Mouse (Mus musculus) lung, embryonic 15.5 days (tissue): ENCODE data around the gene Adamtsl3. TPM values are rescaled to one million over a fixed set of nuclear protein-coding genes. Genes with fewer than 3 reads are reported as not detected.

Experiments
- ATAC-seq: fragments of 200-750 bp; cut with Nextera tagmentation; 2 replicates; pipeline ENCODE4 v1.8.0; 2017; ENCODE audit warnings: moderate number of reproducible peaks, borderline replicate concordance; ENCODE audit not compliant: low FRiP score, low TSS enrichment; ENCODE audit errors: extremely low read depth
- H3K27ac ChIP-seq: fragments of 300-500 bp; sonication (generic); 2 replicates; pipeline ENCODE4 v1.5.1; 2015; ENCODE audit warnings: moderate library complexity, mild to moderate bottlenecking, inconsistent platforms
- H3K27me3 ChIP-seq: fragments of 300-500 bp; sonication (generic); 2 replicates; pipeline ENCODE4 v1.6.1; 2015; ENCODE audit warnings: inconsistent platforms
- H3K36me3 ChIP-seq: fragments of 300-500 bp; sonication (generic); 2 replicates; pipeline ENCODE4 v1.6.1; 2015; ENCODE audit warnings: inconsistent platforms
- H3K4me1 ChIP-seq: fragments of 300-500 bp; sonication (generic); 2 replicates; pipeline ENCODE4 v1.6.1; 2015; ENCODE audit warnings: inconsistent platforms
- H3K4me2 ChIP-seq: fragments of 300-500 bp; sonication (generic); 2 replicates; pipeline ENCODE4 v1.6.1; 2015; ENCODE audit warnings: inconsistent platforms, mild to moderate bottlenecking, moderate library complexity
- H3K4me3 ChIP-seq: fragments of 300-500 bp; sonication (generic); 2 replicates; pipeline ENCODE4 v1.5.1; 2015; ENCODE audit warnings: mild to moderate bottlenecking, inconsistent platforms
- H3K9ac ChIP-seq: fragments of 300-500 bp; sonication (generic); 2 replicates; pipeline ENCODE4 v1.6.1; 2015; ENCODE audit warnings: inconsistent platforms
- H3K9me3 ChIP-seq: fragments of 300-500 bp; sonication (generic); 2 replicates; pipeline ENCODE4 v1.6.1; 2016; ENCODE audit warnings: inconsistent platforms
- WGBS: fragments of 180-500 bp; shearing (Covaris S2); methylation state at CpG from one replicate; pipeline ENCODE4 v1.1.7; 2015; 5-methylcytosine and 5-hydroxymethylcytosine counted together
- polyA plus RNA-seq: library from polyadenylated mRNA; unstranded; fragments of >200 nt; fragmentation: Nextera tagmentation; extraction: Ambion mirVana; gene quantifications from 2 replicates; pipeline ENCODE4 v1.2.1, GENCODE M21; 2015

Gene Adamtsl3
- polyA plus RNA-seq, 1 experiment from 2014 or later: 2.1 TPM

GRCm38 (mm10) chr7:82484834-82485233 is 149.3 kb downstream of the Adamtsl3 start:
- Histone ChIP-seq H3K4me3 (no peak overlapping the region), H3K4me1 (0 out of 2 replicates have a peak, but pooled peaks cover 3% of the 10 kb centered on the region), H3K27ac (no peak overlapping the region), H3K9ac (no peak overlapping the region), H3K4me2 (no peak overlapping the region), H3K9me3 (no peaks in the 10 kb centered on the region), H3K27me3 (no peaks in the 10 kb centered on the region), H3K36me3 (no peaks in the 10 kb centered on the region)
- WGBS: 33% methylated on average over 5 of the region's 5 CpGs
- ATAC-seq: no peak

GRCm38 (mm10) chr7:82485344-82485954 is 150.0 kb downstream of the Adamtsl3 start:
- WGBS: 16% methylated on average over 7 of the region's 7 CpGs
- H3K27ac ChIP-seq: no peak overlapping the region
- H3K9ac ChIP-seq: no peak overlapping the region
- ATAC-seq: no peak
- no peak overlapping the region for H3K4me3 ChIP-seq
- no peaks in the 10 kb centered on the region for H3K9me3 ChIP-seq
- H3K27me3 ChIP-seq: no peaks in the 10 kb centered on the region
- 0 out of 2 replicates have a peak, but pooled peaks cover 3% of the 10 kb centered on the region for H3K4me1 ChIP-seq
- H3K36me3 ChIP-seq: no peaks in the 10 kb centered on the region
- H3K4me2 ChIP-seq: no peak overlapping the region

GRCm38 (mm10) chr7:82491018-82491417 is 155.5 kb downstream of the Adamtsl3 start:
- H3K4me3 ChIP-seq: no peak overlapping the region
- no peaks in the 10 kb centered on the region for H3K27me3 ChIP-seq
- H3K36me3 ChIP-seq: no peaks in the 10 kb centered on the region
- ATAC-seq: no peak
- no peaks in the 10 kb centered on the region for H3K4me1 ChIP-seq
- no peaks in the 10 kb centered on the region for H3K9me3 ChIP-seq
- WGBS: 64% methylated on average over 1 of the region's 1 CpGs
- no peak overlapping the region for H3K9ac ChIP-seq
- no peak overlapping the region for H3K27ac ChIP-seq
- no peak overlapping the region for H3K4me2 ChIP-seq

- 85% methylated on average over 12 of the region's 12 CpGs for WGBS
- Histone ChIP-seq H3K4me1 (no peaks in the 10 kb centered on the region), H3K4me3 (no peak overlapping the region), H3K9ac (no peak overlapping the region), H3K36me3 (no peaks in the 10 kb centered on the region), H3K9me3 (no peaks in the 10 kb centered on the region), H3K27me3 (no peaks in the 10 kb centered on the region), H3K4me2 (no peak overlapping the region), H3K27ac (no peak overlapping the region)
- ATAC-seq: no peak
Measured at GRCm38 (mm10) chr7:82492881-82493280, 157.4 kb downstream of the Adamtsl3 start.

DNA sequence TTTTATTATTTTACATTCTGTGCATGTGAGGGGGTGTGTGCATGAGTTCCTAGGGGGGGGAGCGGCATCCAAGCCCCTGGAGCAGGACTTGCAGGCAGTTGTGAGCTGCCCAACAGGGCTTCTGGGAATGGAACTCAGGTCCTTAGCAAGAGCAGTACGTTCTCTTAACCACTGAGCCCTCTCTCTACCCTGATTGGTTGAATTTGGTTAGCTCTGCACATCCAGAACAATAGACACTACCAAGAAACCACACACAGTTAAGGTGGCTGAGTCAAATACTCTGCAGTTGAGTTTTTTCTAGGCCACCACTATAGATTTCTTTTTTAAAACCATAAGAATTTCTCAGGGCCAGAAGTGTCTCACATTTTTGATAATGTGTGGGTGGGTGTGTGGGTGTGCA is 158.7 kb downstream of the Adamtsl3 start:
- Histone ChIP-seq H3K4me2 (no peak overlapping the region), H3K27me3 (no peaks in the 10 kb centered on the region), H3K9me3 (no peaks in the 10 kb centered on the region), H3K9ac (no peak overlapping the region), H3K4me1 (no peaks in the 10 kb centered on the region), H3K4me3 (no peak overlapping the region), H3K36me3 (no peaks in the 10 kb centered on the region), H3K27ac (no peak overlapping the region)
- ATAC-seq: no peak
- WGBS: 60% methylated on average over 2 of the region's 2 CpGs

GRCm38 (mm10) chr7:82497064-82497463 is 161.6 kb downstream of the Adamtsl3 start:
- no peak overlapping the region for H3K4me2 ChIP-seq
- 81% methylated on average over 4 of the region's 4 CpGs for WGBS
- no peak overlapping the region for H3K4me3 ChIP-seq
- no peaks in the 10 kb centered on the region for H3K36me3 ChIP-seq
- H3K27ac ChIP-seq: no peak overlapping the region
- no peaks in the 10 kb centered on the region for H3K27me3 ChIP-seq
- H3K4me1 ChIP-seq: no peaks in the 10 kb centered on the region
- no peak for ATAC-seq
- no peak overlapping the region for H3K9ac ChIP-seq
- H3K9me3 ChIP-seq: no peaks in the 10 kb centered on the region

DNA sequence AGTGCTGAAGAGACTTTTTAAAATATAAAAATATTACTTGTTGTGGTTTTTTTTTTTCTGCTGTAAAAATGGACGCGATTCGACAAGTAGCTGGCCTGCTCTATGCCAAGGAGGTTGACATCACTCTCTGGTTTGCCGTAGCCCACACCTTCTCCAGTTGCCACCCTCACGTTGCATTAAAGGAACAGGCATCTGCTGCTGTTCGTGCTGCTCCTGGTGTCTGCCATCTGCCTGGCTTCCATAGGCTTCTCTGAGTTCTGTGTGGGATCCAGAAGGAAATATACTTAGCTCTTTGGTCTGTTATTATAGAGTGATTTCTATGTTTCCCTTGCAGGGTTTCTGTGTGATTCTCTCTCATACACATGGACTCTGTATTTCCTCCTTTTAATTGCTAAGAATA is 165.8 kb downstream of the Adamtsl3 start:
- Histone ChIP-seq H3K27ac (no peak overlapping the region), H3K4me2 (no peak overlapping the region), H3K27me3 (no peaks in the 10 kb centered on the region), H3K4me3 (no peak overlapping the region), H3K4me1 (peaks cover 6% of the 10 kb centered on the region; the same call in 1 of the 2 replicates), H3K9me3 (no peaks in the 10 kb centered on the region), H3K36me3 (no peaks in the 10 kb centered on the region), H3K9ac (no peak overlapping the region)
- ATAC-seq: no peak
- 86% methylated on average over 6 of the region's 6 CpGs for WGBS

- WGBS: 22% methylated on average over 5 of the region's 5 CpGs
- ATAC-seq: no peak
- Histone ChIP-seq H3K27me3 (no peaks in the 10 kb centered on the region), H3K9ac (no peak overlapping the region), H3K27ac (no peak overlapping the region), H3K4me2 (no peak overlapping the region), H3K9me3 (no peaks in the 10 kb centered on the region), H3K36me3 (no peaks in the 10 kb centered on the region), H3K4me3 (no peak overlapping the region), H3K4me1 (peaks cover 6% of the 10 kb centered on the region; the same call in 1 of the 2 replicates)
Measured at GRCm38 (mm10) chr7:82502511-82502910, 167.0 kb downstream of the Adamtsl3 start.

GRCm38 (mm10) chr7:82504101-82504500 is 168.6 kb downstream of the Adamtsl3 start:
- Histone ChIP-seq H3K9me3 (no peaks in the 10 kb centered on the region), H3K9ac (no peak overlapping the region), H3K27me3 (no peaks in the 10 kb centered on the region), H3K4me1 (peaks cover 6% of the 10 kb centered on the region; the same call in 1 of the 2 replicates), H3K4me2 (no peak overlapping the region), H3K36me3 (no peaks in the 10 kb centered on the region), H3K4me3 (no peak overlapping the region), H3K27ac (no peak overlapping the region)
- ATAC-seq: peak; percentile 23; the same call in 1 of the 2 replicates
- 12% methylated on average over 4 of the region's 4 CpGs for WGBS

DNA sequence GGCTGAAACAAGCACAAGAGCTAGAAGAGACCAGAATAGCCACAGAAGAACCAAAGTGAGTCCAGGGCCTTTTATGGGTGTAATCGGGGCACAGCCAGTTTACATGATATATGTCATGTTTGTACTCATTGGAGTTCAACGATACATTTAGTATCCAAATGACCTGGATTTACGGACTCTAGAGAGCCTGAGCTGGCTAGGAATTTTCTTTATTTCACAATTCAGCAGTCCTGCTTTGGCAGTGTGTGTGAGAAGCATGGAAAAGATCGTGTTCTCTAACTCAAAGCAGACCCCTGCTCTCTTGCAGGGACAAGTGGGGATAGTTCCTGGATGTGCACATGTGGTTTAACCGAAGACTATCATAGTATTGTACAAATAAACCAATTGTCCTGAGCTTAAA is 195.1 kb downstream of the Adamtsl3 start:
- Histone ChIP-seq H3K4me1 (peaks cover 12% of the 10 kb centered on the region), H3K4me3 (no peak overlapping the region), H3K36me3 (no peaks in the 10 kb centered on the region), H3K27me3 (peaks cover 3% of the 10 kb centered on the region), H3K27ac (no peak overlapping the region), H3K9me3 (no peaks in the 10 kb centered on the region), H3K9ac (no peak overlapping the region), H3K4me2 (no peak overlapping the region)
- WGBS: 60% methylated on average over 5 of the region's 5 CpGs
- ATAC-seq: no peak

GRCm38 (mm10) chr7:82531376-82531775 is 195.9 kb downstream of the Adamtsl3 start:
- Histone ChIP-seq H3K4me1 (peaks cover 12% of the 10 kb centered on the region), H3K27ac (no peak overlapping the region), H3K9me3 (no peaks in the 10 kb centered on the region), H3K9ac (no peak overlapping the region), H3K36me3 (no peaks in the 10 kb centered on the region), H3K4me3 (no peak overlapping the region), H3K4me2 (no peak overlapping the region), H3K27me3 (peaks cover 3% of the 10 kb centered on the region)
- ATAC-seq: no peak
- WGBS: 82% methylated on average over 7 of the region's 7 CpGs

GRCm38 (mm10) chr7:82533188-82533587 is 197.7 kb downstream of the Adamtsl3 start:
- Histone ChIP-seq H3K9ac (no peak overlapping the region), H3K4me3 (no peak overlapping the region), H3K9me3 (no peaks in the 10 kb centered on the region), H3K4me2 (no peak overlapping the region), H3K27ac (no peak overlapping the region), H3K4me1 (peaks cover 12% of the 10 kb centered on the region), H3K27me3 (peaks cover 3% of the 10 kb centered on the region), H3K36me3 (no peaks in the 10 kb centered on the region)
- WGBS: 64% methylated on average over 4 of the region's 4 CpGs
- no peak for ATAC-seq
